Comparison of ENCODE assay signal across 8 mouse cellular contexts in genomic region chr1:79671196-79671542, GRCm38 (mm10). TPM values are rescaled to one million over a fixed set of nuclear protein-coding genes. Genes with fewer than 3 reads are reported as not detected.
DNase-seq lines count a peak whose midpoint lies in the region; ATAC-seq and TF ChIP-seq lines count a peak whose summit lies in the region.

No protein-coding gene starts in this region.

- H3K4me3 ChIP-seq in heart, embryonic 14.5 days (ENCODE audit: control insufficient read depth in 1 of 2, insufficient read depth in 1 of 2, low read depth in 1 of 2, low read length in 2 of 2), result peak overlapping the region; percentile 51 to 66
- peak overlapping the region; percentile 89 for H3K4me3 ChIP-seq in bone marrow macrophage, adult 2 months (ENCODE audit: insufficient read depth, low read length)
- H3K4me3 ChIP-seq in hindbrain, postnatal 0 days (ENCODE audit: low read length), result peak overlapping the region; percentile 60
- peak overlapping the region; percentile 63 for H3K4me3 ChIP-seq in midbrain, embryonic 13.5 days (replicated peaks)

- no peak for TF ChIP-seq CTCF in bone marrow macrophage, adult 2 months (IDR thresholded peaks at IDR 0.05; ENCODE audit: low read depth, low read length)
- TF ChIP-seq CTCF in hindbrain, postnatal 0 days (IDR thresholded peaks at IDR 0.05; ENCODE audit: low read depth), result no peak

- no peak for DNase-seq in heart, adult 18-20 months
- DNase-seq in hindbrain, postnatal 0 days (ENCODE audit: low spot score), result no peak
- peak; percentile 30 for DNase-seq in thymus, postnatal 14 days
- no peak for DNase-seq in urinary bladder, adult 18-20 months (ENCODE audit: low spot score in 2 of 2)
- DNase-seq in testis, postnatal 14 days (ENCODE audit: low spot score), result no peak

- ATAC-seq in heart, embryonic 14.5 days (ENCODE audit: insufficient number of reproducible peaks, insufficient read depth, low FRiP score, low read depth), result no peak
- ATAC-seq in hindbrain, postnatal 0 days, result no peak
- no peak for ATAC-seq in midbrain, embryonic 13.5 days

- H3K9me3 ChIP-seq in heart, embryonic 14.5 days (ENCODE audit: control insufficient read depth, low read length), result no peaks in the 10 kb centered on the region
- H3K9me3 ChIP-seq in hindbrain, postnatal 0 days (ENCODE audit: low read length), result no peaks in the 10 kb centered on the region
- H3K9me3 ChIP-seq in midbrain, embryonic 13.5 days, result no peaks in the 10 kb centered on the region

- no peaks in the 10 kb centered on the region for H3K36me3 ChIP-seq in heart, embryonic 14.5 days (ENCODE audit: control insufficient read depth, insufficient read depth, low read length)
- H3K36me3 ChIP-seq in hindbrain, postnatal 0 days (ENCODE audit: insufficient read depth, low read length), result no peaks in the 10 kb centered on the region
- no peaks in the 10 kb centered on the region for H3K36me3 ChIP-seq in midbrain, embryonic 13.5 days

- peaks cover 25% of the 10 kb centered on the region for H3K27me3 ChIP-seq in heart, embryonic 14.5 days (ENCODE audit: control insufficient read depth, insufficient read depth, low read length)
- H3K27me3 ChIP-seq in hindbrain, postnatal 0 days (ENCODE audit: insufficient read depth, low read length), result no peaks in the 10 kb centered on the region
- H3K27me3 ChIP-seq in midbrain, embryonic 13.5 days, result peaks cover 41% of the 10 kb centered on the region

- H3K4me1 ChIP-seq in heart, embryonic 14.5 days (ENCODE audit: control insufficient read depth in 2 of 2, insufficient read depth in 2 of 2, low read length in 2 of 2), result peaks cover 3 to 10% of the 10 kb centered on the region in 2 experiments
- peaks cover 15% of the 10 kb centered on the region for H3K4me1 ChIP-seq in bone marrow macrophage, adult 2 months (ENCODE audit: control insufficient read depth, insufficient read depth, low read length)
- no peaks in the 10 kb centered on the region for H3K4me1 ChIP-seq in hindbrain, postnatal 0 days (ENCODE audit: insufficient read depth, low read length)
- H3K4me1 ChIP-seq in midbrain, embryonic 13.5 days (replicated peaks), result peaks cover 16% of the 10 kb centered on the region

- peak overlapping the region; percentile 96 for H3K4me2 ChIP-seq in heart, embryonic 14.5 days (ENCODE audit: low read length)
- peak overlapping the region; percentile 88 for H3K4me2 ChIP-seq in hindbrain, postnatal 0 days (ENCODE audit: low read depth, low read length)
- peak overlapping the region; percentile 100 for H3K4me2 ChIP-seq in midbrain, embryonic 13.5 days (replicated peaks)

- H3K9ac ChIP-seq in heart, embryonic 14.5 days (ENCODE audit: low read length), result peak overlapping the region; percentile 74
- peak overlapping the region; percentile 31; the same call in 1 of the 2 replicates for H3K9ac ChIP-seq in hindbrain, postnatal 0 days (replicated peaks; ENCODE audit: low read length)
- H3K9ac ChIP-seq in midbrain, embryonic 13.5 days (replicated peaks), result peak overlapping the region; percentile 55

- no peak overlapping the region for H3K27ac ChIP-seq in heart, embryonic 14.5 days (replicated peaks in 1 of 2; ENCODE audit: control insufficient read depth in 1 of 2, insufficient read depth in 1 of 2, low read depth in 2 of 2, low read length in 2 of 2)
- H3K27ac ChIP-seq in bone marrow macrophage, adult 2 months (ENCODE audit: insufficient read depth, low read depth, low read length), result no peak overlapping the region
- H3K27ac ChIP-seq in hindbrain, postnatal 0 days, result no peak overlapping the region
- no peak overlapping the region for H3K27ac ChIP-seq in midbrain, embryonic 13.5 days

- 3% methylated on average over 11 of the region's 11 CpGs for WGBS in heart, embryonic 14.5 days
- WGBS in hindbrain, postnatal 0 days, result 2% methylated on average over 11 of the region's 11 CpGs
- 4% methylated on average over 11 of the region's 11 CpGs for whole genome bisulfite sequencing in midbrain, embryonic 13.5 days

- TF ChIP-seq POLR2A in bone marrow macrophage, adult 2 months (IDR thresholded peaks at IDR 0.05; ENCODE audit: borderline replicate concordance, low read depth, low read length), result no peak

RNA-seq across cellular contexts. Expression of gene Ap1s3, which starts 0.6 kb away (rescaled TPM):
- polyA plus RNA-seq in heart, embryonic 14.5 days (2014; fragmentation: Nextera tagmentation; extraction: Ambion mirVana), result 0.70 and 0.74 TPM in 2 replicates
- total RNA-seq in heart, adult 18-20 months (2021), result 1 to 10 TPM in 1 of 2 experiments, under 1 TPM in 1; 0.15 to 1.0 TPM
- polyA plus RNA-seq in bone marrow macrophage, adult 2 months (2012; ENCODE audit: insufficient read depth, insufficient read length, missing spikeins), result 1.2 and 3.8 TPM in 2 replicates
- 1.1 and 2.0 TPM in 2 replicates for total RNA-seq in hindbrain, postnatal 0 days (2014; rRNA removed)
- 0.15 and 0.16 TPM in 2 replicates for polyA plus RNA-seq in hindbrain, postnatal 0 days (2015; fragmentation: Nextera tagmentation; extraction: Ambion mirVana)
- 0.15 TPM in 1 of 2 replicates, not detected in the other for polyA plus RNA-seq in midbrain, embryonic 13.5 days (2015; fragmentation: Nextera tagmentation; extraction: Ambion mirVana)
